In the genomic region with DNA sequence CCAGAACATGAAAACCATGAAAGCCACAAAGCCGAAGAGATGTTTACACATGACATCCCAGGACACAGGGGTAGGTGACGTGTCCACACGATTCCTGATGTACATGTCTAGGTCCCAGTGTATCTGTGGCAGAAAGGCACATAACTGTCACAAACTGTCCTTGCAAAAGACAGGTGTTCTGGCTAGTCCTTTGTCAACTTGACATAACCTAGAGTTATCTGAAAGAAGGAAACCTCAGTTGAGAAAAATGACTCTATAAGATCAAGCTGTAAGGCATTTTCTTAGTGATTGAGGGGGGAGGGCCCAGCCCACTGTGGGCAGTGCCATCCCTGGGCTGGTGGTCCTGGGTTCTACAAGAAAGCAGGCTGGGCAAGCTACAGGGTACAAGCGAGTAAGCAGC, we compare ENCODE assay signal across 16 mouse cellular contexts. TPM values are rescaled to one million over a fixed set of nuclear protein-coding genes. Genes with fewer than 3 reads are reported as not detected.
DNase-seq lines count a peak whose midpoint lies in the region; ATAC-seq lines count a peak whose summit lies in the region.
"Had no signal": no experiment of that assay in that cellular context is flagged by ENCODE, and none has a peak within 500 bp of the region (broad histone marks: within the 10 kb centered on the region; RNA-seq: fewer than 3 reads in every experiment).

Gene Gm20538 (minus strand): TSS at position 101 of the 400 bp plus-strand sequence.

- H3K9ac ChIP-seq in heart, embryonic 16.5 days (ENCODE audit: low read length) = no peak within 1 kb of the TSS
- no peak within 1 kb of the TSS for H3K9ac ChIP-seq in liver, embryonic 15.5 days
- H3K9ac ChIP-seq in hindbrain, embryonic 15.5 days = no peak within 1 kb of the TSS
- peak within 1 kb of the TSS; percentile 93; the same call in 1 of the 2 replicates for H3K9ac ChIP-seq in neural tube, embryonic 13.5 days
- H3K9ac ChIP-seq: limb, embryonic 12.5 days had no signal

- H3K9me3 ChIP-seq in heart, embryonic 16.5 days (replicated peaks; ENCODE audit: control insufficient read depth, low read length) = no peaks in the 10 kb centered on the region
- H3K9me3 ChIP-seq in liver, embryonic 15.5 days (replicated peaks) = no peaks in the 10 kb centered on the region
- no peaks in the 10 kb centered on the region for H3K9me3 ChIP-seq in hindbrain, embryonic 15.5 days
- H3K9me3 ChIP-seq in neural tube, embryonic 13.5 days = no peaks in the 10 kb centered on the region
- H3K9me3 ChIP-seq: embryonic facial prominence, embryonic 12.5 days; limb, embryonic 12.5 days had no signal

- H3K4me3 ChIP-seq in heart, embryonic 16.5 days (ENCODE audit: low read length) = no peak within 1 kb of the TSS
- H3K4me3 ChIP-seq in liver, embryonic 15.5 days (replicated peaks) = no peak within 1 kb of the TSS
- peak within 1 kb of the TSS; percentile 96; the same call in 1 of the 2 replicates for H3K4me3 ChIP-seq in hindbrain, embryonic 15.5 days
- H3K4me3 ChIP-seq in neural tube, embryonic 13.5 days = peak within 1 kb of the TSS; percentile 90

- ATAC-seq in heart, embryonic 16.5 days (replicated peaks; ENCODE audit: extremely low read depth, insufficient read depth, low FRiP score) = no peak
- no peak for ATAC-seq in liver, embryonic 15.5 days (ENCODE audit: insufficient read depth)
- ATAC-seq in hindbrain, embryonic 15.5 days (ENCODE audit: low FRiP score, low read depth) = no peak
- ATAC-seq in neural tube, embryonic 13.5 days (ENCODE audit: low read depth) = no peak
- ATAC-seq: CD4-positive, CD25-positive, alpha-beta regulatory T cell, adult 4 months; forebrain, embryonic 14.5 days had no signal

- H3K27ac ChIP-seq in heart, embryonic 16.5 days (ENCODE audit: low read length) = no peak within 1 kb of the TSS
- H3K27ac ChIP-seq in liver, embryonic 15.5 days (replicated peaks) = no peak within 1 kb of the TSS
- H3K27ac ChIP-seq in hindbrain, embryonic 15.5 days (replicated peaks) = no peak within 1 kb of the TSS
- H3K27ac ChIP-seq in neural tube, embryonic 13.5 days (replicated peaks) = no peak within 1 kb of the TSS
- H3K27ac ChIP-seq: embryonic facial prominence, embryonic 12.5 days; limb, embryonic 12.5 days had no signal

- DNase-seq in heart, adult 11 months = no peak
- no peak for DNase-seq in liver
- DNase-seq in left cerebral cortex, adult 11 months (ENCODE audit: low spot score) = no peak
- DNase-seq: cerebellum, adult 9-10 months; heart, postnatal 14 days; lung, postnatal 10 days; thymus, postnatal 14 days had no signal

- peaks cover 55% of the 10 kb centered on the region for H3K36me3 ChIP-seq in heart, embryonic 16.5 days (ENCODE audit: control insufficient read depth, insufficient read depth)
- H3K36me3 ChIP-seq in liver, embryonic 15.5 days (replicated peaks) = peaks cover 57% of the 10 kb centered on the region
- H3K36me3 ChIP-seq in hindbrain, embryonic 15.5 days = peaks cover 53% of the 10 kb centered on the region
- H3K36me3 ChIP-seq in neural tube, embryonic 13.5 days = peaks cover 59% of the 10 kb centered on the region

- H3K4me1 ChIP-seq in heart, embryonic 16.5 days (ENCODE audit: control insufficient read depth, insufficient read depth, low read length) = peaks cover 14% of the 10 kb centered on the region
- peaks cover 21% of the 10 kb centered on the region for H3K4me1 ChIP-seq in liver, embryonic 15.5 days (replicated peaks)
- peaks cover 17% of the 10 kb centered on the region for H3K4me1 ChIP-seq in hindbrain, embryonic 15.5 days (replicated peaks)
- H3K4me1 ChIP-seq in neural tube, embryonic 13.5 days (replicated peaks) = peaks cover 37% of the 10 kb centered on the region

- H3K4me2 ChIP-seq in heart, embryonic 16.5 days (ENCODE audit: low read depth, low read length) = peak within 1 kb of the TSS; percentile 70; the same call in 1 of the 2 replicates
- peak within 1 kb of the TSS; percentile 84; the same call in 1 of the 2 replicates for H3K4me2 ChIP-seq in liver, embryonic 15.5 days
- H3K4me2 ChIP-seq in hindbrain, embryonic 15.5 days = peak within 1 kb of the TSS; percentile 89
- H3K4me2 ChIP-seq in neural tube, embryonic 13.5 days = peak within 1 kb of the TSS; percentile 81

- no peaks in the 10 kb centered on the region for H3K27me3 ChIP-seq in heart, embryonic 16.5 days (ENCODE audit: control insufficient read depth, insufficient read depth, low read length)
- H3K27me3 ChIP-seq in liver, embryonic 15.5 days = 0 out of 2 replicates have a peak, but pooled peaks cover under 1% of the 10 kb centered on the region
- no peaks in the 10 kb centered on the region for H3K27me3 ChIP-seq in hindbrain, embryonic 15.5 days
- H3K27me3 ChIP-seq in neural tube, embryonic 13.5 days = peaks cover under 1% of the 10 kb centered on the region; the same call in 1 of the 2 replicates
- H3K27me3 ChIP-seq: embryonic facial prominence, embryonic 12.5 days; limb, embryonic 12.5 days had no signal

- 97% methylated on average over 4 of the region's 4 CpGs for WGBS in heart, embryonic 16.5 days
- WGBS in liver, embryonic 15.5 days (ENCODE audit: insufficient replicate concordance) = 86% methylated on average over 4 of the region's 4 CpGs
- WGBS in hindbrain, embryonic 15.5 days = 96% methylated on average over 4 of the region's 4 CpGs
- 96% methylated on average over 4 of the region's 4 CpGs for WGBS in neural tube, embryonic 13.5 days

RNA-seq across cellular contexts. Expression of gene Gm20538, which starts in this region (rescaled TPM):
- not detected in 2 replicates for polyA plus RNA-seq in heart, embryonic 16.5 days (2015; fragmentation: Nextera tagmentation; extraction: Ambion mirVana)
- polyA plus RNA-seq in liver, embryonic 15.5 days (2015; fragmentation: Nextera tagmentation; extraction: Ambion mirVana) = not detected in 2 replicates
- not detected in 2 replicates for polyA plus RNA-seq in hindbrain, embryonic 15.5 days (2015; fragmentation: Nextera tagmentation; extraction: Ambion mirVana)
- polyA plus RNA-seq in neural tube, embryonic 13.5 days (2015; fragmentation: Nextera tagmentation; extraction: Ambion mirVana) = not detected in 2 replicates
- polyA plus RNA-seq: CD4-positive, CD25-positive, alpha-beta regulatory T cell, adult 4 months; embryonic facial prominence, embryonic 12.5 days; forebrain, embryonic 14.5 days; limb, embryonic 12.5 days; stomach, embryonic 14.5 days had no signal

Comparison
In these comparisons a context has a peak if more than half of its experiments do, and no peak if none do; other contexts are left out.
1. H3K4me3 ChIP-seq: peak in hindbrain, embryonic 15.5 days (single experiment) and neural tube, embryonic 13.5 days (single experiment); none in heart, embryonic 16.5 days (single experiment) and liver, embryonic 15.5 days (single experiment).
2. Peak in every context shown above with its lines, with median percentiles within 50 percentile points of each other: H3K4me2 ChIP-seq.